12 mouse cellular contexts compared by ENCODE assay signal in genomic region chr16:21385926-21386881, GRCm38 (mm10). TPM values are rescaled to one million over a fixed set of nuclear protein-coding genes. Genes with fewer than 3 reads are reported as not detected.
A peak's percentile ranks its signal among the peaks of the same experiment; 100 is the strongest.
DNase-seq lines count a peak whose midpoint lies in the region; ATAC-seq and TF ChIP-seq lines count a peak whose summit lies in the region.
"Had no signal": no experiment of that assay in that cellular context is flagged by ENCODE, and none has a peak within 500 bp of the region (broad histone marks: within the 10 kb centered on the region; RNA-seq: fewer than 3 reads in every experiment).

No protein-coding gene starts in this region.

- no peaks in the 10 kb centered on the region for H3K36me3 ChIP-seq in midbrain, embryonic 10.5 days
- no peaks in the 10 kb centered on the region for H3K36me3 ChIP-seq in midbrain, postnatal 0 days (ENCODE audit: insufficient read depth, low read length)
- H3K36me3 ChIP-seq in limb, embryonic 12.5 days: no peaks in the 10 kb centered on the region
- H3K36me3 ChIP-seq in stomach, embryonic 16.5 days (ENCODE audit: control insufficient read depth, insufficient read depth, low read length): no peaks in the 10 kb centered on the region
- H3K36me3 ChIP-seq: heart, embryonic 12.5 days; neural tube, embryonic 13.5 days had no signal

- TF ChIP-seq CTCF in midbrain, postnatal 0 days (IDR thresholded peaks at IDR 0.05): no peak

- H3K9me3 ChIP-seq in midbrain, embryonic 10.5 days (replicated peaks): no peaks in the 10 kb centered on the region
- H3K9me3 ChIP-seq in midbrain, postnatal 0 days (ENCODE audit: low read length): no peaks in the 10 kb centered on the region
- H3K9me3 ChIP-seq in limb, embryonic 12.5 days: no peaks in the 10 kb centered on the region
- no peaks in the 10 kb centered on the region for H3K9me3 ChIP-seq in stomach, embryonic 16.5 days (replicated peaks; ENCODE audit: control insufficient read depth, low read length)
- H3K9me3 ChIP-seq: heart, embryonic 12.5 days; neural tube, embryonic 13.5 days had no signal

- ATAC-seq in midbrain, postnatal 0 days (ENCODE audit: low FRiP score): no peak
- ATAC-seq in limb, embryonic 12.5 days (ENCODE audit: insufficient number of reproducible peaks, insufficient read depth, low FRiP score, low TSS enrichment, low read depth): no peak
- peak; percentile 56 for ATAC-seq in stomach, embryonic 16.5 days (ENCODE audit: insufficient read depth, low FRiP score)
- ATAC-seq: inflammation-experienced regulatory T-cells, adult 6 months had no signal

- no peak overlapping the region for H3K4me2 ChIP-seq in midbrain, postnatal 0 days (ENCODE audit: low read depth, low read length, poor library complexity, severe bottlenecking)
- H3K4me2 ChIP-seq in limb, embryonic 12.5 days: no peak overlapping the region
- H3K4me2 ChIP-seq in stomach, embryonic 16.5 days (ENCODE audit: low read depth, low read length): no peak overlapping the region
- H3K4me2 ChIP-seq: heart, embryonic 12.5 days; neural tube, embryonic 13.5 days had no signal

- 75% methylated on average over 14 of the region's 14 CpGs for WGBS in midbrain, embryonic 10.5 days
- WGBS in midbrain, postnatal 0 days: 66% methylated on average over 14 of the region's 14 CpGs
- 50% methylated on average over 14 of the region's 14 CpGs for WGBS in limb, embryonic 12.5 days
- 45% methylated on average over 14 of the region's 14 CpGs for WGBS in stomach, embryonic 16.5 days

- H3K27me3 ChIP-seq in midbrain, embryonic 10.5 days (ENCODE audit: low read depth, poor library complexity, severe bottlenecking): peaks cover 51% of the 10 kb centered on the region
- no peaks in the 10 kb centered on the region for H3K27me3 ChIP-seq in midbrain, postnatal 0 days (ENCODE audit: insufficient read depth, low read length)
- H3K27me3 ChIP-seq in limb, embryonic 12.5 days: no peaks in the 10 kb centered on the region
- no peaks in the 10 kb centered on the region for H3K27me3 ChIP-seq in stomach, embryonic 16.5 days (ENCODE audit: control insufficient read depth, insufficient read depth, low read length)
- H3K27me3 ChIP-seq: neural tube, embryonic 13.5 days had no signal

- H3K9ac ChIP-seq in midbrain, postnatal 0 days (replicated peaks; ENCODE audit: low read length, poor library complexity, severe bottlenecking): no peak overlapping the region
- H3K9ac ChIP-seq in limb, embryonic 12.5 days (replicated peaks): no peak overlapping the region
- H3K9ac ChIP-seq in stomach, embryonic 16.5 days (ENCODE audit: low read length): no peak overlapping the region
- H3K9ac ChIP-seq: heart, embryonic 12.5 days; neural tube, embryonic 13.5 days had no signal

- no peak for DNase-seq in midbrain, embryonic 10.5 days (ENCODE audit: low spot score)
- DNase-seq in midbrain, postnatal 0 days (ENCODE audit: low spot score): no peak
- peak; percentile 29 for DNase-seq in kidney, adult 9 months
- no peak for DNase-seq in cerebellum, adult 18-20 months
- DNase-seq in B cell, adult 2 months: no peak
- DNase-seq: thymus, adult 18-20 months had no signal

- H3K4me1 ChIP-seq in midbrain, embryonic 10.5 days: peaks cover 57% of the 10 kb centered on the region
- no peaks in the 10 kb centered on the region for H3K4me1 ChIP-seq in midbrain, postnatal 0 days (ENCODE audit: insufficient read depth, low read length)
- H3K4me1 ChIP-seq in limb, embryonic 12.5 days (replicated peaks): peaks cover 55% of the 10 kb centered on the region
- peaks cover 15% of the 10 kb centered on the region for H3K4me1 ChIP-seq in stomach, embryonic 16.5 days (ENCODE audit: control insufficient read depth, insufficient read depth, low read length)

- H3K27ac ChIP-seq in midbrain, embryonic 10.5 days (replicated peaks): peak overlapping the region; percentile 43; the same call in 1 of the 2 replicates
- no peak overlapping the region for H3K27ac ChIP-seq in midbrain, postnatal 0 days (ENCODE audit: low read depth, low read length)
- 0 out of 2 replicates have a peak overlapping the region, but pooled peaks have one; percentile 18 for H3K27ac ChIP-seq in limb, embryonic 12.5 days
- H3K27ac ChIP-seq in stomach, embryonic 16.5 days (ENCODE audit: low read length): peak overlapping the region; percentile 50
- H3K27ac ChIP-seq: macrophage; neural tube, embryonic 13.5 days had no signal

- no peak overlapping the region for H3K4me3 ChIP-seq in midbrain, embryonic 10.5 days
- no peak overlapping the region for H3K4me3 ChIP-seq in midbrain, postnatal 0 days (ENCODE audit: low read depth, low read length)
- no peak overlapping the region for H3K4me3 ChIP-seq in limb, embryonic 12.5 days (replicated peaks)
- H3K4me3 ChIP-seq in stomach, embryonic 16.5 days (replicated peaks; ENCODE audit: low read length): no peak overlapping the region
- H3K4me3 ChIP-seq: heart, embryonic 12.5 days; neural tube, embryonic 13.5 days had no signal

RNA-seq across cellular contexts. Expression of gene Vps8, which starts 36.7 kb away (rescaled TPM):
- 18.9 and 23.1 TPM in 2 replicates for polyA plus RNA-seq in midbrain, embryonic 10.5 days (2016; fragmentation: Nextera tagmentation; extraction: Ambion mirVana)
- 35.2 and 37.2 TPM in 2 replicates for total RNA-seq in midbrain, postnatal 0 days (2014; rRNA removed)
- 25.4 and 26.0 TPM in 2 replicates for polyA plus RNA-seq in midbrain, postnatal 0 days (2015; fragmentation: Nextera tagmentation; extraction: Ambion mirVana)
- 15.9 and 16.3 TPM in 2 replicates for polyA plus RNA-seq in limb, embryonic 12.5 days (2016; fragmentation: Nextera tagmentation; extraction: Ambion mirVana)
- 20.1 and 25.9 TPM in 2 replicates for polyA plus RNA-seq in stomach, embryonic 16.5 days (2015; fragmentation: Nextera tagmentation; extraction: Ambion mirVana)
